Mouse (Mus musculus): Measurements from ENCODE around the gene Dap.

DNA sequence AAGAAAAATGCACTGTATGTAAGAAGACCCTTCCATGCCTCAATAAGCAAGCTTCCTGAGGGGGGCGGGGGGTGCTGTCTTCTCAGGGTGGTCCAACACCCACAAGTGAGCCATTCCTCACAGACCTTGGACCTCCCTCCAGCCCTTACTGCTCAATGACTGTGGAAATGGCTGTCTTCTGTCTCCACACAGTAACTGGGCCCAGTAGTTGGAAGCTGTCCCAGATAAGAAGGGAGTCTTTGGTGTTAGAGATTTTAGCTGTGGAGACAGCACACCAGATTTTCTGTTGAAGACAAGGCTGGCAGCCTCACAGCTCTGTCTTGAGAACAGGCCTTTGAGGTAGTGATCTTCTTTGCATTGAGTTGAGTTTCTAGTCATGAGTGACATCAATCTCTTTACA lies 33.2 kb downstream of the Dap start:
- TF ChIP-seq CTCF (IDR thresholded peaks at IDR 0.05; ENCODE audit: low read depth), result no peak
- no peak for TF ChIP-seq EP300 (IDR thresholded peaks at IDR 0.05; ENCODE audit: low read depth)

Measured in liver, postnatal 0 days (tissue).